Mouse (Mus musculus): ENCODE measurements around the gene Scarf2. TPM values are rescaled to one million over a fixed set of nuclear protein-coding genes. Genes with fewer than 3 reads are reported as not detected.
A peak's percentile ranks its signal among the peaks of the same experiment; 100 is the strongest.

Scarf2 gene
- polyA plus RNA-seq, 2 experiments, result 51.3 to 232 TPM

DNA sequence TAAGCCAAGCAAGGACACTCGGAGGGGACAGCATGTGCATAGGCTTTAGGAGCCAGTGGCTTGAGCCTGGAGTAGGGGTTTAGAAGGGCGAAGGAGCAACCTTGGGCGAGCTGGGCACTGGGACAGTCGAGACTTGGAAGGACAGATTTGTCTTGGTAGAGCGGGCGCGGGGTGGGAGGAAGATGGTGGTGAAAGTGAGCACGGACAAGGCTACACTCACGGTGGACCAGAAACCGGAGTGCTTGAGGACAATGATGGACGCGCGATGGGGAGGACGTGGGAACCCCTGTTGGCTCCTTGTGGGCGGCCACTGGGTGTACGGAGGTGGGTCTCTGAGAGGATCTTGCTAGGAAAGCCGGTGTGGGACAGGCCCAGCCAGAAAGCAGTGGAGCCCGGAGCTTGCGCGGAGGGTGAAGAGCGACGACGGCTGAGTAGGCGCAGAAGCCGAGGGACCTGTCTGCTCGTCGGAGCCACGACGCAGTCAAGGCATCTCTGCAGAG is 780 bp downstream of the Scarf2 start:
- Histone ChIP-seq H3K4me2 (replicated peaks; ENCODE audit: low read depth, low read length, severe bottlenecking) (peak overlapping the region; percentile 81), H3K4me3 (replicated peaks; ENCODE audit: low read length) (peak overlapping the region; percentile 95), H3K27me3 (ENCODE audit: control insufficient read depth, insufficient read depth, low read length) (peaks cover 12% of the 10 kb centered on the region; the same call in 1 of the 2 replicates), H3K4me1 (ENCODE audit: control insufficient read depth, insufficient read depth, low read length) (peaks cover 53% of the 10 kb centered on the region), H3K9me3 (ENCODE audit: control insufficient read depth, low read length) (no peaks in the 10 kb centered on the region), H3K36me3 (ENCODE audit: control insufficient read depth, insufficient read depth, low read length) (peaks cover 20% of the 10 kb centered on the region), H3K27ac (replicated peaks; ENCODE audit: low read depth, low read length) (peak overlapping the region; percentile 96), H3K9ac (ENCODE audit: low read depth, low read length, severe bottlenecking) (peak overlapping the region; percentile 98)
- ATAC-seq (ENCODE audit: low FRiP score, low read depth) (0 out of 2 replicates have a peak, but pooled peaks have one; percentile 4), DNase-seq (ENCODE audit: low spot score) (no peak)
- under 1% methylated on average over 29 of the region's 29 CpGs for whole genome bisulfite sequencing
- no peak for TF ChIP-seq POLR2A (IDR thresholded peaks at IDR 0.05; ENCODE audit: borderline replicate concordance, extremely low read depth, insufficient read depth, insufficient read length)

DNA sequence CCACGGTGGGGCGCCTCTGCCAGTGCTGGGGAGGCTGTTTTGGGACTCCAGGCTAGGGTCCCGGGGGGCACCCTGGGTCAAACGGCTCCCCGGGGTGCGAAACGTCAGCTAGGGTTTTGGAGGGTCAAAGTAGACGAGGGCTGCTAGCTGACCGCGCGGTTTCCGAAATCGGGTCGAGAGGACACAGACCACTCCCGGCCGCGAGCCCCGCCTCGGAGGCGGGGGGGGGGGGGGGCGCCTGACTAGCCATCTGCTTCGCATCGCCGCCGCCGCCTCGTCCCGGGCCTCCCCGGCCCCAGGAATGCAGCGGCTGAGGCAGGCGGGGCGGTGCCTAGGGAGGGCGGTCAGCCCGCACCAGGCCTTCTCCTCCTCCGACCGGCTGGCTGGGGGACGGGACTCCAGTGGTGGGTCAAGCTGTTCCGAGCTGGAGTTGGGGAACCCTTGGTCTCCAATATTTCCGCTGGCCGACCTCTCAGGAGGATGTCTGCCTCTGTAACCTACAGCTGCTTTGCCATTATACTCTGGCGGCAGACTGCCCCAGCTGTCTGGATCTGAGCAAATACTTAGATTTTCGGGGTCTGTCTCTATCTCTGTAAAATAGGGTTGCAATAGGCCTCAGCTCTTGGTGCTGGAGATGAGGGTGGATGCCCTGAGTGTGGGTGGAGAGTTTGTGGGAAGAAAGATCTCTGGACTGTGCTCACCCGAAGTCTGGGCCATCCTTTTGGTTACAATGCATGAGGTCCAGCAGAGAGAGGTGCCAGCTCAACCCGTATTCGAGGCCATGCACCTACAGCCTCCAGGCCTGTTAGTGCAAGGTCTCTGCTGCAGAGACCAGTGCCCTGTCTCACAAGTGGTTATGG is 1.5 kb downstream of the Scarf2 start:
- Histone ChIP-seq H3K9me3 (ENCODE audit: control insufficient read depth, low read length) (no peaks in the 10 kb centered on the region), H3K36me3 (ENCODE audit: control insufficient read depth, insufficient read depth, low read length) (peaks cover 21% of the 10 kb centered on the region), H3K4me2 (replicated peaks; ENCODE audit: low read depth, low read length, severe bottlenecking) (peak overlapping the region; percentile 81), H3K27ac (replicated peaks; ENCODE audit: low read depth, low read length) (peak overlapping the region; percentile 96), H3K4me3 (replicated peaks; ENCODE audit: low read length) (peak overlapping the region; percentile 95), H3K27me3 (ENCODE audit: control insufficient read depth, insufficient read depth, low read length) (peaks cover 12% of the 10 kb centered on the region; the same call in 1 of the 2 replicates), H3K9ac (ENCODE audit: low read depth, low read length, severe bottlenecking) (peak overlapping the region; percentile 98), H3K4me1 (ENCODE audit: control insufficient read depth, insufficient read depth, low read length) (peaks cover 59% of the 10 kb centered on the region)
- peak; percentile 67 for ATAC-seq (ENCODE audit: low FRiP score, low read depth)
- TF ChIP-seq POLR2A (IDR thresholded peaks at IDR 0.05; ENCODE audit: borderline replicate concordance, extremely low read depth, insufficient read depth, insufficient read length), result no peak
- WGBS, result 3% methylated on average over 33 of the region's 45 CpGs
- peak; percentile 79 for DNase-seq (ENCODE audit: low spot score)

DNA sequence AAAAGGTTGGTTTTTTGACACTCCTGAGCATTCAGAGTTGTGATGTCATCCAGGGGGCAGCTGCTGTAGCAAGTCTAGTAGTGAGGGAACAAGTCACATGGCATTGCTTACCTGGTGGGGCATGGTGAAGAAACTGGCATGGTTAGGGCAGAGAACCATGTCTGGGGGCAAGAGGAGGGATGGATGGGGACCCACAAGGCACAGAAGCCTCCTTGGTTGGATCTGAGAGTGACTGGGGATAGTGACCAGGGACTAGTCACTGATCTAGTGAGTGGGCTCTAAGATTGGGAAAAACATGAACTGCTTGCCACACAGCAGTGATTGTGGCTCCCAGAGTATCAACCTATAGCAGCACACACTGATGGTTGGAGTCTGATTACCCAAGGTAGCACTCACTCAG is 2.5 kb downstream of the Scarf2 start:
- Histone ChIP-seq H3K9me3 (ENCODE audit: control insufficient read depth, low read length) (no peaks in the 10 kb centered on the region), H3K27ac (replicated peaks; ENCODE audit: low read depth, low read length) (no peak overlapping the region), H3K36me3 (ENCODE audit: control insufficient read depth, insufficient read depth, low read length) (peaks cover 24% of the 10 kb centered on the region), H3K4me3 (replicated peaks; ENCODE audit: low read length) (peak overlapping the region; percentile 95), H3K4me1 (ENCODE audit: control insufficient read depth, insufficient read depth, low read length) (peaks cover 70% of the 10 kb centered on the region), H3K9ac (ENCODE audit: low read depth, low read length, severe bottlenecking) (peak overlapping the region; percentile 98; the same call in 1 of the 2 replicates), H3K27me3 (ENCODE audit: control insufficient read depth, insufficient read depth, low read length) (peaks cover 12% of the 10 kb centered on the region; the same call in 1 of the 2 replicates), H3K4me2 (replicated peaks; ENCODE audit: low read depth, low read length, severe bottlenecking) (peak overlapping the region; percentile 81)
- no peak for ATAC-seq (ENCODE audit: low FRiP score, low read depth)
- no peak for DNase-seq (ENCODE audit: low spot score)
- TF ChIP-seq POLR2A (IDR thresholded peaks at IDR 0.05; ENCODE audit: borderline replicate concordance, extremely low read depth, insufficient read depth, insufficient read length), result no peak

DNA sequence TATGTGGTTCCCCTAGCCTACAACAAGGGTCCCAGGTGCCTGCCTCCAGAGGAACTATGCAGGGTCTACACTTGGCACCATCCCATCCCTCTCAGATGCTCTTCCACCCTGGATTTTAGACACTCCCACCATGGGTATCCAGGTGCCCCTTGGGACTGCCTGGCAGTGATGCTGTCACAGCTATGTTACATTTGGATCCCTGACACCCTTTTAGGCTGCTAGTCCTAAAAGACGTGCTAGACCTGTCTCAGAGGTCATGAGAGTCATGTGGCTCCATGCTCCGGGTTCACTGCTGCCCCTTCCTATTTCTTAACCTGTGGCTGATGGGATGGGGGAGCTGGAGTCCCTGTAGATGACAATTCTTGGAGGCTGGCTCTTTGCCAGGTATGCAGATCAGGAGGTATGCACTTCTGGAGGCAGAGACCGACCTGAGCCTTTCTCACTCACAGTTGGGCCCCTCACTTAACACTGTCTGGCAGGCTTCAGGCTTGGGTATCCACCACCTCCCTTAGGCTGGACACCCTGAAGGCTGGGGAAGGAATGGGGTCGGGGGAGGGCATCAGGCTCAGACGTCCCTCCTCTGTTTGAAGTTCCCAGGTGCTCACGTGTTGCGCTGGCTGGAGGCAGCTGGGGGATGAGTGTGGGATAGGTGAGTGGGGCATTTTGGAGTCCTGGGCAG is 4.8 kb downstream of the Scarf2 start:
- no peak for TF ChIP-seq POLR2A (IDR thresholded peaks at IDR 0.05; ENCODE audit: borderline replicate concordance, extremely low read depth, insufficient read depth, insufficient read length)
- no peak overlapping the region for H3K27ac ChIP-seq (replicated peaks; ENCODE audit: low read depth, low read length)
- ATAC-seq (ENCODE audit: low FRiP score, low read depth) (no peak), DNase-seq (ENCODE audit: low spot score) (no peak)
- peaks cover 12% of the 10 kb centered on the region; the same call in 1 of the 2 replicates for H3K27me3 ChIP-seq (ENCODE audit: control insufficient read depth, insufficient read depth, low read length)
- peaks cover 81% of the 10 kb centered on the region for H3K4me1 ChIP-seq (ENCODE audit: control insufficient read depth, insufficient read depth, low read length)
- peak overlapping the region; percentile 41; the same call in 1 of the 2 replicates for H3K4me2 ChIP-seq (replicated peaks; ENCODE audit: low read depth, low read length, severe bottlenecking)
- peak overlapping the region; percentile 24 for H3K4me3 ChIP-seq (replicated peaks; ENCODE audit: low read length)
- no peak overlapping the region for H3K9ac ChIP-seq (ENCODE audit: low read depth, low read length, severe bottlenecking)
- H3K36me3 ChIP-seq (ENCODE audit: control insufficient read depth, insufficient read depth, low read length), result peaks cover 46% of the 10 kb centered on the region
- 7% methylated on average over 7 of the region's 7 CpGs for WGBS
- H3K9me3 ChIP-seq (ENCODE audit: control insufficient read depth, low read length), result no peaks in the 10 kb centered on the region

DNA sequence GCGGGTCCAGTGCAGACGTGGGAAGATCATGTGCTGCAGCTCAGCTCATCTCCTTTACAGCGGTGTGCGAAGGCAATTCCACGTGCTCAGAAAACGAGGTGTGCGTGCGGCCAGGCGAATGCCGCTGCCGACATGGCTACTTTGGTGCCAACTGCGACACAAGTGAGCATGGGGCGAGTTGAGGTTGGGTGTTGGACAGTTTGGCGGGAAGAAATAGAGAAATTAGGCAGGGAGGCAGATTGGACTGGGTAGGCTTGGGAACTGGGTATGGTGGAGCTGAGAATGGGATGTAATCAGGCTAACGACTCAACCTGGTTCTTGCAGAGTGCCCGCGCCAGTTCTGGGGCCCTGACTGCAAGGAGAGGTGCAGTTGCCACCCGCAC is 5.4 kb downstream of the Scarf2 start:
- 14% methylated on average over 18 of the region's 18 CpGs for WGBS
- Histone ChIP-seq H3K36me3 (ENCODE audit: control insufficient read depth, insufficient read depth, low read length) (peaks cover 52% of the 10 kb centered on the region), H3K4me2 (replicated peaks; ENCODE audit: low read depth, low read length, severe bottlenecking) (peak overlapping the region; percentile 41), H3K9ac (ENCODE audit: low read depth, low read length, severe bottlenecking) (peak overlapping the region; percentile 34), H3K27ac (replicated peaks; ENCODE audit: low read depth, low read length) (no peak overlapping the region), H3K27me3 (ENCODE audit: control insufficient read depth, insufficient read depth, low read length) (peaks cover 12% of the 10 kb centered on the region; the same call in 1 of the 2 replicates), H3K9me3 (ENCODE audit: control insufficient read depth, low read length) (no peaks in the 10 kb centered on the region), H3K4me3 (replicated peaks; ENCODE audit: low read length) (peak overlapping the region; percentile 24), H3K4me1 (ENCODE audit: control insufficient read depth, insufficient read depth, low read length) (peaks cover 86% of the 10 kb centered on the region)
- ATAC-seq (ENCODE audit: low FRiP score, low read depth), result no peak
- no peak for TF ChIP-seq POLR2A (IDR thresholded peaks at IDR 0.05; ENCODE audit: borderline replicate concordance, extremely low read depth, insufficient read depth, insufficient read length)
- DNase-seq (ENCODE audit: low spot score), result no peak
